Mouse (Mus musculus): Measurements from ENCODE around the gene Ncl. TPM values are rescaled to one million over a fixed set of nuclear protein-coding genes. Genes with fewer than 3 reads are reported as not detected.
A peak's percentile ranks its signal among the peaks of the same experiment; 100 is the strongest.

Gene Ncl
- 189 and 296 TPM in 2 replicates for polyA plus RNA-seq (2015; fragmentation: Nextera tagmentation; extraction: Ambion mirVana)

DNA sequence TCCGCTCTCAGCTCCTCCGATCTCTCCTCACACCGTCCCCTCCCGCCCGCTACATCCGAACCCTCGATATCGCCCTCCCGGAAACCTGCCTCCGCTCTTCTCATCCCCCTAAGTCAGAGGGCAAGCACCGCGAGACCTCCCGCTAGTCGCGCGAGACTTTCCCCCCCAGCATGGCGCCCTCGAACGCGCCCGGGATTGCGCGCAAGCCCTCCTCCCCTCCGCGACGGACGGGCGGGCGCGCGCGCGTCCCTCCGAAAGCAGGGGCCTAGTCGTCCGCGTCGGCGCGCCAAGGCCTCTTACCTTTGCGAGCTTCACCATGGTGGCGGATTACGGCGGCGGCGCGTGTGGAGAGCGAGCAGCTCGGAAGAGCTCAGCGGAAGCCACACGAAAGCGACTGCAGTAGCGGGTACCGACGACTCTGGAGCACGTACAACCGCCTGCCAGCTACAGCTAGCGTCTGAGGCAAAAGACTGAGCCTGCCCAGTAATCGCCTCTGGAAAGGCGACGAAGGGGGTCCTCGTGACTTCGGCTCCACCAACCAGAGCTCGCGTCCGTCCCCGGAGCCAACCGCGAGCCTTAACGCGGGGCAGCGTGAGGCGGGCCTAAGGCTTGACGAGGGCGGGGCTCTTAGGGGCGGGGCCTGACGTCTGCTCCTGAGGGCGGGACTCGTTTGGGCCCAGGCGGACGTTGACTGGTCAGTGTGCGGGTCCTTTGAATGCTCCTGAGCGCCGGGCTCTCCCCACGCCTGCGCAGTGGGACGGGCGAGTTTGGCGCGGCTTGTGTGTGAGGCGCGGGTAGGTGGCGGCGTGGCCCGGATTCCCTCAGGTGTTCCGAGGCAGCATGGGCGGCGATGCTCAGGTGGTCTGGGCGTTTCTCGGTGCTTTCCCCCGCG lies at the start of gene Ncl:
Gene Ncl, minus strand, starts transcription at position 495 of the 892 bp plus-strand sequence.
- H3K9ac ChIP-seq (replicated peaks): peak within 1 kb of the TSS; percentile 95
- peak within 1 kb of the TSS; percentile 89 for H3K4me2 ChIP-seq
- peak within 1 kb of the TSS; percentile 99 for H3K27ac ChIP-seq (replicated peaks)
- under 1% methylated on average over 97 of the region's 102 CpGs for WGBS
- ATAC-seq (ENCODE audit: low FRiP score): peak; percentile 98
- peak within 1 kb of the TSS; percentile 94 for H3K4me3 ChIP-seq (replicated peaks)
- H3K9me3 ChIP-seq (replicated peaks): no peaks in the 10 kb centered on the region
- H3K27me3 ChIP-seq (replicated peaks): no peaks in the 10 kb centered on the region
- H3K36me3 ChIP-seq: peaks cover 30% of the 10 kb centered on the region
- H3K4me1 ChIP-seq: peaks cover 34% of the 10 kb centered on the region

DNA sequence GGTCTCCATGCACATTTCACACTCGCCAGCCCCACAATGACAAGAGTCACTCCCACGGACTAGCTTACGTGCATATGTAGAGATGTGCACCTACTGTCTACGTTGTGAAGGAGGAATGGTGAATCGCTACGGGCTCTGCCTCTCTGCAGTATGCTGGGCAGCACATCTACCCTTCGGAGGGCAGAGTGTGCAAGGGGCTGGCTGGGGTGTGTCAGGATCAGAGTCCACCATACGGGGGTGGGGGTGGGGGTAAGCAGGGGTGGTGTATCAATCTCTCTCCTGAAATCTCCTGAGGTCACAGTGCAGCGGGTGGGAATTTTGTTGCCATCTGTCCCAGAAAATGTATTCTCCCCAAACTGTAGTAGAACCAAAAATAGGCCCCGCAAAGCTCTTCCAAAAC lies 49.3 kb upstream of the Ncl start:
- Histone ChIP-seq H3K4me3 (replicated peaks) (no peak overlapping the region), H3K9ac (replicated peaks) (no peak overlapping the region), H3K4me2 (no peak overlapping the region), H3K4me1 (0 out of 2 replicates have a peak, but pooled peaks cover 2% of the 10 kb centered on the region), H3K36me3 (no peaks in the 10 kb centered on the region), H3K27ac (replicated peaks) (no peak overlapping the region), H3K27me3 (replicated peaks) (no peaks in the 10 kb centered on the region), H3K9me3 (replicated peaks) (no peaks in the 10 kb centered on the region)
- WGBS: 81% methylated on average over 10 of the region's 10 CpGs
- no peak for ATAC-seq (ENCODE audit: low FRiP score)

DNA sequence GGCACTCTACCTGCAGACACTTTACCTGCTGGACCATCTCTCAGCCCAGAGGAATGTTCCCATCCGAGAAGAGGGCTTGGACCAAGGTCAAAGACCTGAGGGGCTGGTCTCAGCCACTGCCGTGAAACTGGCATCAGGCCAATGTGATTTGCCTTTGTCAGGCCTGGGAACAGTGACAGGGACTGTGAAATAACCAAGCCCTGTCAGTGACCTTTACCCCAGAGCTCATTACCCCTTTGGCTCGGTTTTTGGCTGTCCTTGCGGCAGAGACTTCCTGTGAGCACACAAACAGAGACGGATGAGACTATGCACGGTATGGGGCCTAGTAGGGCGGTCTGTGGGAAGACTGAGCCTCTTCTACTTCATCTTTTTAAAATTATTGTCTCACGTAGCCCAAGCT lies 47.7 kb upstream of the Ncl start:
- no peak overlapping the region for H3K27ac ChIP-seq (replicated peaks)
- H3K4me3 ChIP-seq (replicated peaks): no peak overlapping the region
- ATAC-seq (ENCODE audit: low FRiP score): no peak
- no peaks in the 10 kb centered on the region for H3K9me3 ChIP-seq (replicated peaks)
- no peaks in the 10 kb centered on the region for H3K36me3 ChIP-seq
- 0 out of 2 replicates have a peak, but pooled peaks cover 2% of the 10 kb centered on the region for H3K4me1 ChIP-seq
- H3K4me2 ChIP-seq: no peak overlapping the region
- H3K27me3 ChIP-seq (replicated peaks): no peaks in the 10 kb centered on the region
- H3K9ac ChIP-seq (replicated peaks): no peak overlapping the region
- 59% methylated on average over 8 of the region's 8 CpGs for WGBS

DNA sequence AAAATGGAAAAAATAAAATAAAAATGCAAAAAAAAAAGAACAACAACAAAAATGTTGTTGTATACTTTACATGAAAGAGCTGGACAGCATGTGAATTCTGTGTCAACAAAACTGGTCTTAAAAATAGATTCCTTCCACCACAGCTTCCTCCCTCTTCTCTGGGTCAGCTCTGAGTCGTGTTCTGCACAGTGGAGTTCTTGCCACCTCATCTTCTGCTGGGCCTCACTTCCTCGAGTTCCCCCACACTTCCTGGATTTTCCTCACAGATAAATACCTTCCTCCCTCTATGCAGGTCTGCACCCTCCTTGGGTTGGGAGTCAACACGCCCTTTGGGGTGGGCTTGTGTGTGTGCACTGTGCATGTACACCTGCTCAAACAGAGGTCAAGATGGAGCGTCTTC lies 47.1 kb upstream of the Ncl start:
- Histone ChIP-seq H3K4me2 (no peak overlapping the region), H3K4me3 (replicated peaks) (no peak overlapping the region), H3K9ac (replicated peaks) (no peak overlapping the region), H3K4me1 (0 out of 2 replicates have a peak, but pooled peaks cover 2% of the 10 kb centered on the region), H3K27ac (replicated peaks) (no peak overlapping the region), H3K9me3 (replicated peaks) (no peaks in the 10 kb centered on the region), H3K27me3 (replicated peaks) (no peaks in the 10 kb centered on the region), H3K36me3 (no peaks in the 10 kb centered on the region)
- ATAC-seq (ENCODE audit: low FRiP score): no peak
- 83% methylated on average over 4 of the region's 4 CpGs for WGBS

DNA sequence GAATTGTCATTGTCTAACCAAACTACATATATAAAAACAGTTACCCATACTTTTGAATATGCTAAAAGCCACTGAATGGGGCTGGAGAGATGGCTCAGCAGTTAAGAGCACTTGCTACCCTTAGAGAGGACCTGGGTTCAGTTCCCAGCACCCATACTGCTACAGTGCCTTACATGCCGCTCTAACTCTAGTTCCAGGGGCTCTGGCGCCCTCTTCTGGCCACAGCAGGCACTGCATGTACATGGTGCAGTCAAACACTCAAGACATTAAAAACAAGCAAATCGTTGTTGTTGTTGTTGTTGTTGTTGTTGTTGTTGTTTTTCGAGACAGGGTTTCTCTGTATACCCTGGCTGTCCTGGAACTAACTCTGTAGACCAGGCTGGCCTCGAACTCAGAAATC lies 45.6 kb upstream of the Ncl start:
- no peaks in the 10 kb centered on the region for H3K27me3 ChIP-seq (replicated peaks)
- H3K4me1 ChIP-seq: 0 out of 2 replicates have a peak, but pooled peaks cover 2% of the 10 kb centered on the region
- H3K4me2 ChIP-seq: no peak overlapping the region
- WGBS: 59% methylated on average over 5 of the region's 5 CpGs
- H3K36me3 ChIP-seq: no peaks in the 10 kb centered on the region
- no peak overlapping the region for H3K9ac ChIP-seq (replicated peaks)
- no peak for ATAC-seq (ENCODE audit: low FRiP score)
- H3K9me3 ChIP-seq (replicated peaks): no peaks in the 10 kb centered on the region
- no peak overlapping the region for H3K4me3 ChIP-seq (replicated peaks)
- no peak overlapping the region for H3K27ac ChIP-seq (replicated peaks)

DNA sequence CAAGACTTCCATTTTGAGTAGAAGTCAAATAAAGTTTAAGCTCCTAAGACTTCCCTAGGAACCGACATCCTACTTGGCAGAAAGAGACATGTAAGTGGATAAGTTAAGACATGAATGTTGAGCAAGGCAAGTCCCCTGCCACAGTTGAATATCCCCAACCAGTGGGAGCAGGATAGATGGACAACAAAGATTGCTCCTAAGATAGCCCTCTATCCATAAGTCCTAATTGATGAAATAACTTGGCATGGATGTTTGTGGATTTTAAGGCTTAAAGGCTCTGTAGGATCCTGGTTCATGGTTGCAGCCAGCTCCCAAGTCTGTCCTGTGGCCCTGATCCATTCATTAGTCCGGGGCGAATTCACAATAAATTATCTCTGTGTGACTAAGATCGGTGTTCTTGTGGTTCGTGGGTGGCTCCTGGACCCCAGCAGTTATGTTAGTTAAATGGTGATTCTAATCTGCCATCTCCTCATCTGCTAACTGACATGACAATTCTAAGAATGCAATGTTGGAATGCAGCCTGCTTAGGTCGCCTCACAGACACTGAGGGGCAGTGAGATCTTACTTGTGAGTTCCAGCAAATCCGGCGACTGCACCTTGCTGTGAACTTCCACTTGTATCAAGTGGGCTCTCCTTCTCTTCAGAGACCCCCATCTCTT lies 41.0 kb upstream of the Ncl start:
- Histone ChIP-seq H3K36me3 (no peaks in the 10 kb centered on the region), H3K27me3 (replicated peaks) (no peaks in the 10 kb centered on the region), H3K4me3 (replicated peaks) (no peak overlapping the region), H3K9ac (replicated peaks) (no peak overlapping the region), H3K27ac (replicated peaks) (no peak overlapping the region), H3K9me3 (replicated peaks) (no peaks in the 10 kb centered on the region), H3K4me1 (no peaks in the 10 kb centered on the region), H3K4me2 (no peak overlapping the region)
- 83% methylated on average over 8 of the region's 8 CpGs for WGBS
- no peak for ATAC-seq (ENCODE audit: low FRiP score)

DNA sequence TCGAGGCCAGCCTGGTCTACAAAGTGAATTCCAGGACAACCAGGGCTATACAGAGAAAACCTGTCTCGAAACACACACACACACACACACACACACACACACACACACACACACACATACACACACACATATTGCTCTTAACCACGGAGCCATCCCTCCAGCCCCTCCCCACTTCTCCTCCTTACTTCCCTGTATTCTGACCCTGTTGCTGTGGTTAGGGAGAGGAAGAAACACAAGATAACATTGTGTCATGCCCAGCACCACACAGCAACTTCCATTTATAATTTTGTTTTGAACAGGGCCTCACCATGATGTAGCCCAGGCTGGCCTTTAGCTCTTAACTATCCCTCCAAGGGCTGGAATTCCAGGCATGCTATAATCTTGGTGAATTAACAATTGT lies 40.1 kb upstream of the Ncl start:
- Histone ChIP-seq H3K4me1 (no peaks in the 10 kb centered on the region), H3K9me3 (replicated peaks) (no peaks in the 10 kb centered on the region), H3K27ac (replicated peaks) (no peak overlapping the region), H3K4me2 (no peak overlapping the region), H3K9ac (replicated peaks) (no peak overlapping the region), H3K36me3 (no peaks in the 10 kb centered on the region), H3K27me3 (replicated peaks) (no peaks in the 10 kb centered on the region), H3K4me3 (replicated peaks) (no peak overlapping the region)
- WGBS: 87% methylated on average over 2 of the region's 3 CpGs
- ATAC-seq (ENCODE audit: low FRiP score): no peak

DNA sequence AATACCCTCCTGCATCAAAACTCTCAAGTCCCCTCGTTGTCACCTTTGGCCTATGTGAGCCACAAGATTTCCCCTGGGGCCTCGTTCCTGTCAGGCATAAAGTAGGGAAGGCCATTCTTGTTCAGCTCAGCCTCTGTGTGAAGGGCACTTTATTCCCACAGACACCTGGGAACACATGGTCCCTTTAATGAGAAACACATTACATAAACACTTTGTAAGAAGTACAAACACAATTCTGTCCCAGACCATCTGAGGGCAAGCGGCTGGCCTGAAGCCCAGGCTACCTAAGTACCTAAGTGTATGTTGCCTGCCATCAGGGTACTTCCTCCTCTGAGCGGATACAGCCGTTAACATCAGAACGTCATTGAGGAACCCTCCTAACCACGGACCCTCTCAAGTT lies 39.0 kb upstream of the Ncl start:
- Histone ChIP-seq H3K4me3 (replicated peaks) (no peak overlapping the region), H3K36me3 (no peaks in the 10 kb centered on the region), H3K27me3 (replicated peaks) (no peaks in the 10 kb centered on the region), H3K9me3 (replicated peaks) (no peaks in the 10 kb centered on the region), H3K9ac (replicated peaks) (no peak overlapping the region), H3K27ac (replicated peaks) (no peak overlapping the region), H3K4me1 (no peaks in the 10 kb centered on the region), H3K4me2 (no peak overlapping the region)
- WGBS: 74% methylated on average over 7 of the region's 7 CpGs
- ATAC-seq (ENCODE audit: low FRiP score): no peak

DNA sequence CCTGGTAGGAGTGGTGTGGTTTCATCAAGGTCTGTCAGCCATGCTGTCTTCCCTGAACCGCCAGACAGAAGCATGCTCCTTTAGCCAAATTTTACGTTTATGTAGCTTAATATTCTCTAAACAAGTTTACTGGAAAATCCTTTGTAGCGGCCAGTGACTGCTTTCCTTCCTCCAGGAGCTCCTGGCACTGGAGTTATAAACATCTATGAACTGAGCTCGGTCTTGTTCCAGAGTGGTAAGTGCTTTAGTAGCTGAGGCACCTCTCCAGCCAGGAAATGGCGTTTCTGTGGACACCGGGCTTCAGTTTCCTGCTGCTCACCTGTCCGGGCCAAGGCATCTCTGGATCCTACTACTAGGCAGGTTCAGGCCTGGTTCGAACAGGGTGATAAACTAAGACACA lies 38.4 kb upstream of the Ncl start:
- ATAC-seq (ENCODE audit: low FRiP score): no peak
- no peak overlapping the region for H3K4me3 ChIP-seq (replicated peaks)
- no peak overlapping the region for H3K27ac ChIP-seq (replicated peaks)
- H3K27me3 ChIP-seq (replicated peaks): no peaks in the 10 kb centered on the region
- WGBS: 81% methylated on average over 8 of the region's 8 CpGs
- no peak overlapping the region for H3K9ac ChIP-seq (replicated peaks)
- H3K36me3 ChIP-seq: no peaks in the 10 kb centered on the region
- H3K9me3 ChIP-seq (replicated peaks): no peaks in the 10 kb centered on the region
- no peaks in the 10 kb centered on the region for H3K4me1 ChIP-seq
- no peak overlapping the region for H3K4me2 ChIP-seq

DNA sequence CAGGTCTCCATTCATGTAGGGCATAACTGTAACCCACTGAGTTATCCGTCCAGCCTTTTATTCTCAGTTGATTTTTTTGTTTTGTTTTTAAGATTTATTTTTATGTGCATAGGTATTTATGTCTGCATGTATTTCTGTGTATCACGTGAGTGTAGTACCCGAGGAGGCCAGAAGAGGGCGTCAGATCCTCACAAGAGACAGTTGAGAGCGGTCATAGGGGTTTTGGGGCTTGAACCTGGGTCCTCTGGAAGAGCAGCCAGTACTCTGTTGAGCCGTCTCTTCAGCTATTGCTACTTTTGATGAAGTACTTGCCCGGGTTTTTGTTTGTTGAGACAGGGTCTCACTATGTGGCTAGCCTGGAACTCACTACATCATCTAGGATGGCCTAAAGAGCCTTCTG lies 36.7 kb upstream of the Ncl start:
- no peak overlapping the region for H3K9ac ChIP-seq (replicated peaks)
- no peaks in the 10 kb centered on the region for H3K27me3 ChIP-seq (replicated peaks)
- no peaks in the 10 kb centered on the region for H3K4me1 ChIP-seq
- H3K27ac ChIP-seq (replicated peaks): no peak overlapping the region
- ATAC-seq (ENCODE audit: low FRiP score): no peak
- H3K36me3 ChIP-seq: no peaks in the 10 kb centered on the region
- no peaks in the 10 kb centered on the region for H3K9me3 ChIP-seq (replicated peaks)
- H3K4me2 ChIP-seq: no peak overlapping the region
- WGBS: 74% methylated on average over 7 of the region's 7 CpGs
- H3K4me3 ChIP-seq (replicated peaks): no peak overlapping the region

DNA sequence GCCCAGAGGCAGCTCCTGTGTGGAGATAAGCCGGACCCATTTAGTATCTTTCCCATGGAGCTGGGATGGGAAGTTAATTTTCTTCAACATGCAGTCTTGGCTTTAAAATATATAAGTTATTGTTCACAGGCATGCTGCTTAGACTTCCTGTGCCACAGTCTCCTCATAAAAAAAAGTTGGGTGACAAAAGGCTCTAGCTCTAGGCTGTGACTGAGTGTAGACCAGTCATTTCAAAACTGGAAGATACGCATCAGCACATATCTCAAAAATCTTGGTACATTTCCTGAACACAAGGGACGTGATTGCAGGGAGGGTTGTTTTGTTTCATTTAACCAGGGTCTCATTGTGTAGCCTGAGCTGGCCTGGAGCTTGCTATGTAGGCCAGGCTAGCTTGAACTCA lies 35.0 kb upstream of the Ncl start:
- H3K4me1 ChIP-seq: no peaks in the 10 kb centered on the region
- no peaks in the 10 kb centered on the region for H3K36me3 ChIP-seq
- no peak overlapping the region for H3K9ac ChIP-seq (replicated peaks)
- no peak for ATAC-seq (ENCODE audit: low FRiP score)
- 91% methylated on average over 3 of the region's 3 CpGs for WGBS
- H3K9me3 ChIP-seq (replicated peaks): no peaks in the 10 kb centered on the region
- no peak overlapping the region for H3K27ac ChIP-seq (replicated peaks)
- H3K27me3 ChIP-seq (replicated peaks): 0 out of 2 replicates have a peak, but pooled peaks cover 2% of the 10 kb centered on the region
- H3K4me3 ChIP-seq (replicated peaks): no peak overlapping the region
- no peak overlapping the region for H3K4me2 ChIP-seq

DNA sequence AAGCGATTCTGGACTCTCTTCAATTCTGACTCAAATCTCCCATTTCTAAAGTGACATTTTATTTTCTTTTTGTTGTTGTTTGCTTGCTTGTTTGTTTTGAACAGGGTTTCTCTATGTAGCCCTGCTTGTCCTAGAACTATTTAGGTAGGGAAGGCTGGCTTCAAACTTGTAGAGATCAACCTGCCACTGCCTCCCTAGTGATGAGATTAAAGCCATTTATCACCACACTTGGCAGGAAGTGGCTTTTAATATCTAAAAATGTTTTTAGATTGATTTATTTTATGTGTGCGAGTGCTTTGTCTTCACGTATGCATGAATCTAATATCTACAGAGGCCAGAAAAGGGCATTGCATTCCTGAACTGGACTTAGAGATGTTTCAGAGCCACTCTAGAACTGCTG lies 34.0 kb upstream of the Ncl start:
- 0 out of 2 replicates have a peak, but pooled peaks cover 2% of the 10 kb centered on the region for H3K27me3 ChIP-seq (replicated peaks)
- no peaks in the 10 kb centered on the region for H3K9me3 ChIP-seq (replicated peaks)
- WGBS: 88% methylated on average over 3 of the region's 3 CpGs
- no peak overlapping the region for H3K4me2 ChIP-seq
- no peak overlapping the region for H3K4me3 ChIP-seq (replicated peaks)
- H3K36me3 ChIP-seq: no peaks in the 10 kb centered on the region
- no peak overlapping the region for H3K9ac ChIP-seq (replicated peaks)
- no peak overlapping the region for H3K27ac ChIP-seq (replicated peaks)
- no peaks in the 10 kb centered on the region for H3K4me1 ChIP-seq
- no peak for ATAC-seq (ENCODE audit: low FRiP score)

Data from neural tube, embryonic 15.5 days (tissue).